Mouse (Mus musculus): ENCODE results near the gene Mtor. TPM values are rescaled to one million over a fixed set of nuclear protein-coding genes. Genes with fewer than 3 reads are reported as not detected.

The Mtor gene
- polyA plus RNA-seq, 2 experiments, result 18.0 to 18.5 TPM

DNA sequence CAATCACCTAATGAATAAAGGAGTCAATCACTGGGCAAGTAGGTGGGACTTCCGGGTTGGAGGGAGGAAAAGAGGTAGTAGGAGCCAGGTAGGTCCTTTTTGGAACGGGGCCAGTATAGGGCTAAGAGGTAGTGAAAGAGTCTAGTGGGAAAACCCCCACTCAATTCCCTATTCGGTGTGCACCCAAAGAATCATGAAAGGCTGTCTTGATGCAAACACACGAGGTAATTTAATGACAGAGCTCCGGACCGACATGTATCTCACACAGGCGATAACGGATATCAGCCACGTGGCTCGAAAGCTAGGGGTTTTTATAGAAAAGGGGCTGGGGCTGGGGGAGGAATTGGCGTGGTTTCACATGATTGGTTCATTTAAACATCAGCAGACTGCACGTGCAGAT, 150.4 kb downstream of the Mtor start:
- DNase-seq (ENCODE audit: low spot score), result no peak
- Histone ChIP-seq H3K9ac (ENCODE audit: low read depth, low read length, severe bottlenecking) (no peak overlapping the region), H3K4me1 (ENCODE audit: control insufficient read depth, insufficient read depth, low read length) (no peaks in the 10 kb centered on the region), H3K27me3 (ENCODE audit: control insufficient read depth, insufficient read depth, low read length) (no peaks in the 10 kb centered on the region), H3K4me3 (replicated peaks; ENCODE audit: low read length) (no peak overlapping the region), H3K36me3 (ENCODE audit: control insufficient read depth, insufficient read depth, low read length) (peaks cover 51% of the 10 kb centered on the region), H3K9me3 (ENCODE audit: control insufficient read depth, low read length) (no peaks in the 10 kb centered on the region), H3K27ac (replicated peaks; ENCODE audit: low read depth, low read length) (no peak overlapping the region), H3K4me2 (replicated peaks; ENCODE audit: low read depth, low read length, severe bottlenecking) (no peak overlapping the region)
- no peak for ATAC-seq (ENCODE audit: low FRiP score, low read depth)
- TF ChIP-seq POLR2A (IDR thresholded peaks at IDR 0.05; ENCODE audit: borderline replicate concordance, extremely low read depth, insufficient read depth, insufficient read length), result no peak
- WGBS, result 94% methylated on average over 12 of the region's 12 CpGs

DNA sequence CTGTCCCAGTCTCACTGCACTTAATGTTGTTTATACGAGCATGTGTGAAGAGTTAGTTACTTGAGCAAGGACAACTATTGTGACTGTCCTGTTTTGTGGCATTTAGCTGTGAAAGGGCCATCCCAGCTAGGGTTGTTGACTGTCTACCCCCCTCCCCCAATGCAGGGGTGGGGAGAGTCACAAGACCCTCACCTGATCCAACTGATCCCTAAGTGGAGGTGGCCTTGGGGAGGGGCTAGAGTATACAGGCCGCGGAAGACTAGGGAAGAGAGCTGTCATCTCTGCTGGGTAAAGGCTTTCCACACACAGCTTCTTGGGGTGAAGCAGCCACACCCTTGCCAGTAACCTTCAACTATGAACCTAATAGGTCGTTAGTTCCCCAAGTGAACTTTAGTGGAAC, 151.9 kb downstream of the Mtor start:
- H3K4me1 ChIP-seq (ENCODE audit: control insufficient read depth, insufficient read depth, low read length), result no peaks in the 10 kb centered on the region
- H3K27me3 ChIP-seq (ENCODE audit: control insufficient read depth, insufficient read depth, low read length), result no peaks in the 10 kb centered on the region
- H3K36me3 ChIP-seq (ENCODE audit: control insufficient read depth, insufficient read depth, low read length), result peaks cover 36% of the 10 kb centered on the region
- no peak overlapping the region for H3K27ac ChIP-seq (replicated peaks; ENCODE audit: low read depth, low read length)
- H3K9me3 ChIP-seq (ENCODE audit: control insufficient read depth, low read length), result no peaks in the 10 kb centered on the region
- DNase-seq (ENCODE audit: low spot score) (no peak), ATAC-seq (ENCODE audit: low FRiP score, low read depth) (no peak)
- 91% methylated on average over 4 of the region's 4 CpGs for WGBS
- no peak for TF ChIP-seq POLR2A (IDR thresholded peaks at IDR 0.05; ENCODE audit: borderline replicate concordance, extremely low read depth, insufficient read depth, insufficient read length)
- no peak overlapping the region for H3K4me3 ChIP-seq (replicated peaks; ENCODE audit: low read length)
- no peak overlapping the region for H3K9ac ChIP-seq (ENCODE audit: low read depth, low read length, severe bottlenecking)
- no peak overlapping the region for H3K4me2 ChIP-seq (replicated peaks; ENCODE audit: low read depth, low read length, severe bottlenecking)

DNA sequence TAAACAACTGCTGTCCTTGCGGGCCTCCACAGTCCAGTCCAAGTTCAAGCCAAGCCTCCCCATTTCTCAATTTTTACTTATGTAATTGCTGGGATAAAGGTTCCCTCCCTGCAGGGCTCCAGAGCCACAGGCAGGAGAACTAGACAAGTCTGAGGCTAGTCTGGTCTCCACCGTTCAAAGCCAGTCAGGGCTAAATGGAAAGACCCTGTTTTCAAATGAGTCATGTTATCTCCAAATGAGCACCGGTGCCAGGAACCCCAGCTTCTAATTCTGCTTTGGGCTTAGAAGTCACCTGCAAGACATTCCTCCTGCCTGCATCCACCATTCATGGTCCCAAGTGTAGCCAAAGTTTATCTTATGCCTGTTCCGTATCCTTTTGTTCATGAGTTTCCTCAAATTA, 153.5 kb downstream of the Mtor start:
- WGBS, result 84% methylated on average over 4 of the region's 4 CpGs
- peaks cover 22% of the 10 kb centered on the region for H3K36me3 ChIP-seq (ENCODE audit: control insufficient read depth, insufficient read depth, low read length)
- ATAC-seq (ENCODE audit: low FRiP score, low read depth), result no peak
- no peaks in the 10 kb centered on the region for H3K27me3 ChIP-seq (ENCODE audit: control insufficient read depth, insufficient read depth, low read length)
- no peak overlapping the region for H3K27ac ChIP-seq (replicated peaks; ENCODE audit: low read depth, low read length)
- no peak overlapping the region for H3K4me3 ChIP-seq (replicated peaks; ENCODE audit: low read length)
- no peak overlapping the region for H3K4me2 ChIP-seq (replicated peaks; ENCODE audit: low read depth, low read length, severe bottlenecking)
- no peaks in the 10 kb centered on the region for H3K9me3 ChIP-seq (ENCODE audit: control insufficient read depth, low read length)
- DNase-seq (ENCODE audit: low spot score), result no peak
- no peak for TF ChIP-seq POLR2A (IDR thresholded peaks at IDR 0.05; ENCODE audit: borderline replicate concordance, extremely low read depth, insufficient read depth, insufficient read length)
- H3K9ac ChIP-seq (ENCODE audit: low read depth, low read length, severe bottlenecking), result no peak overlapping the region
- H3K4me1 ChIP-seq (ENCODE audit: control insufficient read depth, insufficient read depth, low read length), result no peaks in the 10 kb centered on the region

DNA sequence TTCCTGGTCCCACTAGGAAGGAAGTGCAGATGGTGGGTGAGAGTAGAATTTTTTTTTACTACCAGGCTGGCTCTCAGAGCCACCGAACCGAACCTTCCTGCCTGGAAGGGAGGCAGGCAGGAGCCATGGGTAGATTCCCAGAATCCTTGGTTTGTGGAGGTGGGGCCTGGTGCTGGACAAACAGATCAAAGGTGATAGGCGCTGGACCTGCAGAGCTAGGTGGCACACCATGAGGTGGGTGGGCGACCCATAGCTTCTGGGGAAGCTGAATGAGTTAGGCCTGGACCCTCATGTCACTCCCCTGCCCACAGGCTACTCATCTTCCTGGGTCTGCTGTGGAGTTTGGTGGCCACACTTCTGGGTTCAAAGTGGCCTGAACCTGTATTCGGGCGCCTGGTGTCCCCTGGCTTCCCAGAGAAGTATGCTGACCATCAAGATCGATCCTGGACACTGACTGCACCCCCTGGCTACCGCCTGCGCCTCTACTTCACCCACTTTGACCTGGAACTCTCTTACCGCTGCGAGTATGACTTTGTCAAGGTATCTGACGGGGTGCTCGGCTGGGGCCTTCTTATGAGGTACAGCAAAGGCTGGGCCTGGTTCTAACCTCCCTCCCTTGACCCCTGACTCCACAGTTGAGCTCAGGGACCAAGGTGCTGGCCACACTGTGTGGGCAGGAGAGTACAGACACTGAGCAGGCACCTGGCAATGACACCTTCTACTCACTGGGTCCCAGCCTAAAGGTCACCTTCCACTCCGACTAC, 154.1 kb downstream of the Mtor start, which contains the start of gene Masp2:
Gene Masp2, plus strand, starts transcription at position 198 of the 764 bp plus-strand sequence.
- H3K27me3 ChIP-seq (ENCODE audit: control insufficient read depth, insufficient read depth, low read length), result no peaks in the 10 kb centered on the region
- ATAC-seq (ENCODE audit: low FRiP score, low read depth) (no peak), DNase-seq (ENCODE audit: low spot score) (no peak)
- H3K36me3 ChIP-seq (ENCODE audit: control insufficient read depth, insufficient read depth, low read length), result peaks cover 17% of the 10 kb centered on the region
- no peak within 1 kb of the TSS for H3K4me2 ChIP-seq (replicated peaks; ENCODE audit: low read depth, low read length, severe bottlenecking)
- no peaks in the 10 kb centered on the region for H3K9me3 ChIP-seq (ENCODE audit: control insufficient read depth, low read length)
- no peak within 1 kb of the TSS for H3K27ac ChIP-seq (replicated peaks; ENCODE audit: low read depth, low read length)
- H3K4me1 ChIP-seq (ENCODE audit: control insufficient read depth, insufficient read depth, low read length), result no peaks in the 10 kb centered on the region
- H3K9ac ChIP-seq (ENCODE audit: low read depth, low read length, severe bottlenecking), result no peak within 1 kb of the TSS
- H3K4me3 ChIP-seq (replicated peaks; ENCODE audit: low read length), result no peak within 1 kb of the TSS
- no peak for TF ChIP-seq POLR2A (IDR thresholded peaks at IDR 0.05; ENCODE audit: borderline replicate concordance, extremely low read depth, insufficient read depth, insufficient read length)
- WGBS, result 89% methylated on average over 14 of the region's 14 CpGs

DNA sequence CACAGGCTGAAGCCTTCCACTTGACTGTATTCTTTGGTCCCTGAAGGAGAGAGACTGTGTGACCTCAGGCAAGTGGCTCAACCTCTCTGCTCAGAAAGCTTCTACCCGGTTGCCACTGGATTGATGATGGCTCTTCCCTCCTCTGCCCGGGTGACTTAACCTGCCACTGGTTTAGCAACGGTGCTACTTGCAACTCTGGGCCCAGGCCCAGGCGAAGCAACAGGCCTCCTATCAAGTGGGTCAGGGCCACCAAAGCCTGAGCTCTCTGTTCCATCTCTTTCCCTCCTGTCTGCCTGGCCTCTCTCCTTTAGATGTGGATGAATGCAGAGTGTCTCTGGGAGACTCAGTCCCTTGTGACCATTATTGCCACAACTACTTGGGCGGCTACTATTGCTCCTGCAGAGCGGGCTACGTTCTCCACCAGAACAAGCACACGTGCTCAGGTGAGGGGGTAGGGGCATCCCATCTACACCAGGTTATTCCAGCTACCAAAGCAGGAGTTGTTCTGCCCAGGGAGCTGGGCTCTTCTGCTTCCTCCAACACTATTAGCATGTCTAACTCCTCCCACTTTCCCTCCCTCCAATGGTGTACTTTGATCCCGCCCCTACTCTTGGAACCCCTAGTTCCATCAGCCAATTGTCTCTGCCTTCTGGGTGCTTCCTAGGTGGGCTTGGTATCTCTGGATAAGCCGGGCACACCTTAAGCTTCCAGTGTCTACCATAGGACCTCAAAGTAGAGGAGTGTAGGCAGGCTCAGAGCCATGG, 155.1 kb downstream of the Mtor start:
- H3K27ac ChIP-seq (replicated peaks; ENCODE audit: low read depth, low read length), result no peak overlapping the region
- H3K4me2 ChIP-seq (replicated peaks; ENCODE audit: low read depth, low read length, severe bottlenecking), result no peak overlapping the region
- H3K27me3 ChIP-seq (ENCODE audit: control insufficient read depth, insufficient read depth, low read length), result no peaks in the 10 kb centered on the region
- ATAC-seq (ENCODE audit: low FRiP score, low read depth) (no peak), DNase-seq (ENCODE audit: low spot score) (no peak)
- no peak overlapping the region for H3K4me3 ChIP-seq (replicated peaks; ENCODE audit: low read length)
- H3K9ac ChIP-seq (ENCODE audit: low read depth, low read length, severe bottlenecking), result no peak overlapping the region
- H3K9me3 ChIP-seq (ENCODE audit: control insufficient read depth, low read length), result no peaks in the 10 kb centered on the region
- no peak for TF ChIP-seq POLR2A (IDR thresholded peaks at IDR 0.05; ENCODE audit: borderline replicate concordance, extremely low read depth, insufficient read depth, insufficient read length)
- WGBS, result 68% methylated on average over 10 of the region's 10 CpGs
- H3K36me3 ChIP-seq (ENCODE audit: control insufficient read depth, insufficient read depth, low read length), result peaks cover 9% of the 10 kb centered on the region
- H3K4me1 ChIP-seq (ENCODE audit: control insufficient read depth, insufficient read depth, low read length), result no peaks in the 10 kb centered on the region

Data from limb, embryonic 14.5 days (tissue).